Mouse (Mus musculus) heart, postnatal 0 days (tissue): ENCODE data around the gene Med13l.

ENCODE experiments used
- CTCF ChIP-seq: IDR thresholded peaks from 2 replicates; pipeline ENCODE4 v1.5.1; 2016; ENCODE audit warnings: antibody characterized with exemption, control low read depth, low read depth
- EP300 ChIP-seq: IDR thresholded peaks from 2 replicates; pipeline ENCODE4 v1.6.1; 2016; ENCODE audit warnings: antibody characterized with exemption, low read depth

DNA sequence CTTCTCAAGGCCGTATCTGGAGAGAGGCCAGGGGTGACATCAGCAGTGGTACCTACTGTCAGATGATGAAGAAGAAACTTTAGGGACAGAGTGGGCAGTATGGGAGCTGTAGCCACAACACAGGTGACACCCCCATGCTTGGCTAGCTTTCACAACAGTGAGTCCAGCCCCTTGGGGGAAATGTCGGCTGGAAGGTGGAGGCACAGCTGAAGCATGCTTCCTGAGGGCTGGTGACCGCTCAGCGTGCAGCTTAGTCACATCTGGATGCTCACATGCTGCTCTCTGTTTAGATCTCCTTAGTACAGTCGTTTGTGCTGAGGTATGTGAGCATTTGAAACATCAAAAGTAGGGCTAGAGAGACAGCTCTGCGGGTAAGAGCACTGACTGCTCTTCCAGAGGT lies 121.5 kb downstream of the Med13l start:
- no peak for TF ChIP-seq EP300
- TF ChIP-seq CTCF, result no peak
